In genomic region chr10:50902741-50903715, GRCm38 (mm10) we compare ENCODE assay signal across 8 mouse cellular contexts. TPM values are rescaled to one million over a fixed set of nuclear protein-coding genes. Genes with fewer than 3 reads are reported as not detected.
DNase-seq lines count a peak whose midpoint lies in the region; ATAC-seq lines count a peak whose summit lies in the region.

No protein-coding gene starts in this region.

- peaks cover 98% of the 10 kb centered on the region for H3K27me3 ChIP-seq in heart, embryonic 10.5 days (ENCODE audit: insufficient read depth, poor library complexity, severe bottlenecking)
- H3K27me3 ChIP-seq in embryonic facial prominence, embryonic 12.5 days: peaks cover 72% of the 10 kb centered on the region
- H3K27me3 ChIP-seq in midbrain, embryonic 16.5 days (ENCODE audit: control insufficient read depth, insufficient read depth, low read depth, low read length): peaks cover 45% of the 10 kb centered on the region

- under 1% methylated on average over 43 of the region's 43 CpGs for WGBS in heart, embryonic 10.5 days
- WGBS in embryonic facial prominence, embryonic 12.5 days: under 1% methylated on average over 43 of the region's 43 CpGs
- WGBS in midbrain, embryonic 16.5 days: under 1% methylated on average over 43 of the region's 43 CpGs

- peaks cover 10% of the 10 kb centered on the region; the same call in 1 of the 2 replicates for H3K4me1 ChIP-seq in heart, embryonic 10.5 days
- H3K4me1 ChIP-seq in embryonic facial prominence, embryonic 12.5 days: no peaks in the 10 kb centered on the region
- no peaks in the 10 kb centered on the region for H3K4me1 ChIP-seq in midbrain, embryonic 16.5 days (ENCODE audit: control insufficient read depth, insufficient read depth, low read length)

- DNase-seq in heart, embryonic 10.5 days (ENCODE audit: low spot score): no peak
- no peak for DNase-seq in heart, adult 8-10 months (ENCODE audit: low spot score)
- peak; percentile 83 for DNase-seq in kidney, adult 18-20 months
- DNase-seq in gastrocnemius, postnatal 14 days: no peak
- DNase-seq in layer of hippocampus, adult 18-20 months (ENCODE audit: low spot score in 2 of 2): no peak
- DNase-seq in cerebellum, adult 9-10 months: no peak

- no peak overlapping the region for H3K27ac ChIP-seq in heart, embryonic 10.5 days
- no peak overlapping the region for H3K27ac ChIP-seq in embryonic facial prominence, embryonic 12.5 days
- H3K27ac ChIP-seq in midbrain, embryonic 16.5 days (ENCODE audit: low read length): no peak overlapping the region

- H3K36me3 ChIP-seq in heart, embryonic 10.5 days: no peaks in the 10 kb centered on the region
- no peaks in the 10 kb centered on the region for H3K36me3 ChIP-seq in embryonic facial prominence, embryonic 12.5 days
- no peaks in the 10 kb centered on the region for H3K36me3 ChIP-seq in midbrain, embryonic 16.5 days (ENCODE audit: control insufficient read depth, insufficient read depth, low read length)

- H3K4me2 ChIP-seq in embryonic facial prominence, embryonic 12.5 days (replicated peaks): peak overlapping the region; percentile 31
- 0 out of 2 replicates have a peak overlapping the region, but pooled peaks have one; percentile 17 for H3K4me2 ChIP-seq in midbrain, embryonic 16.5 days (ENCODE audit: low read length)

- H3K9me3 ChIP-seq in heart, embryonic 10.5 days: no peaks in the 10 kb centered on the region
- no peaks in the 10 kb centered on the region for H3K9me3 ChIP-seq in embryonic facial prominence, embryonic 12.5 days
- H3K9me3 ChIP-seq in midbrain, embryonic 16.5 days (replicated peaks; ENCODE audit: control insufficient read depth, low read length, poor library complexity, severe bottlenecking): no peaks in the 10 kb centered on the region

- H3K9ac ChIP-seq in embryonic facial prominence, embryonic 12.5 days: no peak overlapping the region
- no peak overlapping the region for H3K9ac ChIP-seq in midbrain, embryonic 16.5 days (ENCODE audit: low read depth, low read length)

- ATAC-seq in embryonic facial prominence, embryonic 12.5 days (ENCODE audit: insufficient number of reproducible peaks, insufficient read depth, low FRiP score, low TSS enrichment): no peak
- ATAC-seq in midbrain, embryonic 16.5 days: no peak

- H3K4me3 ChIP-seq in heart, embryonic 10.5 days: peak overlapping the region; percentile 24; the same call in 1 of the 2 replicates
- no peak overlapping the region for H3K4me3 ChIP-seq in embryonic facial prominence, embryonic 12.5 days
- H3K4me3 ChIP-seq in midbrain, embryonic 16.5 days (ENCODE audit: low read depth, low read length): no peak overlapping the region

- intact Hi-C loops in gastrocnemius, postnatal 14 days (cut with DNase I; ENCODE audit: low total_unique reads): no loop called here

RNA-seq across cellular contexts. Expression of gene Sim1, which starts 8.5 kb away (rescaled TPM):
- 0.10 TPM in 1 of 2 replicates, not detected in the other for polyA plus RNA-seq in heart, embryonic 10.5 days (2016; fragmentation: Nextera tagmentation; extraction: Ambion mirVana)
- not detected for total RNA-seq in heart, adult 8-10 months (2022)
- 1.7 and 2.4 TPM in 2 replicates for polyA plus RNA-seq in embryonic facial prominence, embryonic 12.5 days (2016; fragmentation: Nextera tagmentation; extraction: Ambion mirVana)
- 2.0 and 2.8 TPM in 2 replicates for polyA plus RNA-seq in midbrain, embryonic 16.5 days (2015; fragmentation: Nextera tagmentation; extraction: Ambion mirVana)
- total RNA-seq in gastrocnemius, postnatal 14 days (2021): under 1 TPM; 0.27 to 0.47 TPM
- not detected for total RNA-seq in layer of hippocampus, adult 18-20 months (2021)
